Mouse (Mus musculus) bone marrow, adult 2 months (tissue): ENCODE results near the gene Pp2d1.

ENCODE experiments used
- CTCF ChIP-seq: fragments of 200-500 bp; IDR thresholded peaks from 2 replicates; pipeline ENCODE4 v1.5.1; 2011; ENCODE audit warnings: low read length, control low read depth; ENCODE audit not compliant: control insufficient read depth, insufficient read depth
- POLR2A ChIP-seq: fragments of 200-500 bp; IDR thresholded peaks from 2 replicates; pipeline ENCODE4 v1.6.1; 2011; ENCODE audit warnings: low read depth, mild to moderate bottlenecking, control low read depth, low read length, borderline replicate concordance; ENCODE audit not compliant: control insufficient read depth

GRCm38 (mm10) chr17:53531160-53531559 is 8.1 kb downstream of the Pp2d1 start:
- TF ChIP-seq CTCF (0 out of 2 replicates have a peak, but pooled peaks have one; percentile 8), POLR2A (no peak)
